Mouse (Mus musculus) bone marrow macrophage, adult 2 months (primary cell): ENCODE measurements around the gene Znfx1.

Experiments used
- CTCF ChIP-seq: IDR thresholded peaks from 2 replicates; pipeline ENCODE4 v1.5.1; 2012; ENCODE audit warnings: low read depth, mild to moderate bottlenecking, low read length, moderate library complexity
- POLR2A ChIP-seq: IDR thresholded peaks from 2 replicates; pipeline ENCODE4 v1.6.1; 2012; ENCODE audit warnings: mild to moderate bottlenecking, low read depth, low read length, borderline replicate concordance

GRCm38 (mm10) chr2:167058814-167059387, 3.9 kb downstream of the Znfx1 start:
- TF ChIP-seq CTCF, result no peak
- TF ChIP-seq POLR2A, result no peak
